Comparison of ENCODE assay signal across 8 mouse cellular contexts in genomic region chr3:84814762-84815381, GRCm38 (mm10). TPM values are rescaled to one million over a fixed set of nuclear protein-coding genes. Genes with fewer than 3 reads are reported as not detected.
DNase-seq lines count a peak whose midpoint lies in the region; ATAC-seq and TF ChIP-seq lines count a peak whose summit lies in the region.

Gene Fbxw7, plus strand, starts transcription at chr3:84815268.

- H3K4me2 ChIP-seq in kidney, embryonic 16.5 days (replicated peaks; ENCODE audit: low read depth, low read length), result peak within 1 kb of the TSS; percentile 86
- H3K4me2 ChIP-seq in liver, embryonic 15.5 days, result peak within 1 kb of the TSS; percentile 98

- H3K36me3 ChIP-seq in C2C12 (ENCODE audit: control insufficient read depth, insufficient read depth), result no peaks in the 10 kb centered on the region
- no peaks in the 10 kb centered on the region for H3K36me3 ChIP-seq in kidney, embryonic 16.5 days (ENCODE audit: insufficient read depth, low read length)
- no peaks in the 10 kb centered on the region for H3K36me3 ChIP-seq in liver, embryonic 15.5 days (replicated peaks)
- H3K36me3 ChIP-seq in splenic B cell, adult 2 months (ENCODE audit: control insufficient read depth, insufficient read depth, low read length, poor library complexity, severe bottlenecking), result no peaks in the 10 kb centered on the region

- H3K27me3 ChIP-seq in C2C12 (ENCODE audit: control insufficient read depth, insufficient read depth, insufficient read length), result no peaks in the 10 kb centered on the region
- no peaks in the 10 kb centered on the region for H3K27me3 ChIP-seq in kidney, embryonic 16.5 days (ENCODE audit: insufficient read depth, low read length)
- no peaks in the 10 kb centered on the region for H3K27me3 ChIP-seq in liver, embryonic 15.5 days
- H3K27me3 ChIP-seq in splenic B cell, adult 2 months (ENCODE audit: control insufficient read depth, insufficient read depth, low read length, poor library complexity, severe bottlenecking), result no peaks in the 10 kb centered on the region

- ATAC-seq in kidney, embryonic 16.5 days (ENCODE audit: low FRiP score, low TSS enrichment), result peak; percentile 69
- ATAC-seq in liver, embryonic 15.5 days (ENCODE audit: insufficient read depth), result peak; percentile 16

- peak within 1 kb of the TSS; percentile 92 for H3K4me3 ChIP-seq in C2C12 (ENCODE audit: insufficient read depth, poor library complexity, severe bottlenecking)
- peak within 1 kb of the TSS; percentile 98 for H3K4me3 ChIP-seq in kidney, embryonic 16.5 days (ENCODE audit: low read length)
- peak within 1 kb of the TSS; percentile 100 for H3K4me3 ChIP-seq in liver, embryonic 15.5 days (replicated peaks)

- H3ac ChIP-seq in C2C12 (ENCODE audit: control insufficient read depth, insufficient read length, low read depth), result peak within 1 kb of the TSS; percentile 89

- no peaks in the 10 kb centered on the region for H3K9me3 ChIP-seq in kidney, embryonic 16.5 days (ENCODE audit: low read length)
- no peaks in the 10 kb centered on the region for H3K9me3 ChIP-seq in liver, embryonic 15.5 days (replicated peaks)

- peaks cover 70% of the 10 kb centered on the region for H3K79me2 ChIP-seq in C2C12 (ENCODE audit: control insufficient read depth, insufficient read depth)

- peak within 1 kb of the TSS; percentile 83 for H3K9ac ChIP-seq in kidney, embryonic 16.5 days (replicated peaks; ENCODE audit: low read length)
- H3K9ac ChIP-seq in liver, embryonic 15.5 days, result peak within 1 kb of the TSS; percentile 96

- H3K27ac ChIP-seq in kidney, embryonic 16.5 days (ENCODE audit: low read length), result peak within 1 kb of the TSS; percentile 93
- H3K27ac ChIP-seq in liver, embryonic 15.5 days (replicated peaks), result peak within 1 kb of the TSS; percentile 97

- H3K4me1 ChIP-seq in kidney, embryonic 16.5 days (ENCODE audit: insufficient read depth, low read length), result peaks cover 14% of the 10 kb centered on the region
- H3K4me1 ChIP-seq in liver, embryonic 15.5 days (replicated peaks), result peaks cover 43% of the 10 kb centered on the region

- peak; percentile 61 for DNase-seq in cerebellum, adult 11-12 months
- DNase-seq in cerebellum, adult 8-10 months, result no peak
- DNase-seq in embryo, embryonic 11 days, result peak; percentile 58
- peak; percentile 2 to 16 for DNase-seq in heart, adult 9 months (ENCODE audit: low spot score in 2 of 2)
- DNase-seq in splenic B cell, adult 2 months (ENCODE audit: low read depth, low spot score), result peak; percentile 31

- peaks cover 24% of the 10 kb centered on the region for H3K79me3 ChIP-seq in C2C12 (ENCODE audit: low read depth)

- 1% methylated on average over 57 of the region's 76 CpGs for WGBS in kidney, embryonic 16.5 days
- under 1% methylated on average over 72 of the region's 76 CpGs for WGBS in liver, embryonic 15.5 days (ENCODE audit: insufficient replicate concordance)

- TF ChIP-seq CTCF in C2C12 (IDR thresholded peaks at IDR 0.05; ENCODE audit: control insufficient read depth, insufficient read depth, insufficient read length), result no peak

TF ChIP-seq in C2C12, 6 proteins besides CTCF, POLR2A, EP300 and RAD21:
- TF ChIP-seq MYOD1 (IDR thresholded peaks at IDR 0.05; ENCODE audit: control insufficient read depth, insufficient read length, low read depth) (no peak), FOSL1 (IDR thresholded peaks at IDR 0.05; ENCODE audit: insufficient read depth, low read length, poor library complexity, severe bottlenecking) (no peak), MAX (IDR thresholded peaks at IDR 0.05) (no peak), MYOG (IDR thresholded peaks at IDR 0.05; ENCODE audit: control insufficient read depth, extremely low read depth, insufficient read length) (no peak)

RNA-seq across cellular contexts. Expression of gene Fbxw7, which starts in this region (rescaled TPM):
- 2.7 TPM for polyA plus RNA-seq in C2C12 (2012; fragmentation: generic; extraction: Trizol)
- 8.7 and 8.8 TPM in 2 replicates for polyA plus RNA-seq in kidney, embryonic 16.5 days (2015; fragmentation: Nextera tagmentation; extraction: Ambion mirVana)
- 2.5 and 3.0 TPM in 2 replicates for polyA plus RNA-seq in liver, embryonic 15.5 days (2015; fragmentation: Nextera tagmentation; extraction: Ambion mirVana)
